Mouse (Mus musculus) cortical plate, adult 2 months (tissue): ENCODE data around the gene Dscam.

Experiments
- CTCF ChIP-seq: fragments of 200-500 bp; IDR thresholded peaks from 2 replicates; pipeline ENCODE4 v1.5.1; 2011; ENCODE audit warnings: mild to moderate bottlenecking, control low read depth, low read length; ENCODE audit not compliant: insufficient read depth; ENCODE audit errors: extremely low read depth
- POLR2A ChIP-seq: fragments of 200-500 bp; IDR thresholded peaks from 2 replicates; pipeline ENCODE4 v1.6.1; 2011; ENCODE audit warnings: mild to moderate bottlenecking, low read length, control low read depth; ENCODE audit not compliant: insufficient read depth; ENCODE audit errors: extremely low read depth

- TF ChIP-seq POLR2A (no peak), CTCF (no peak)
These were observed 324.4 kb downstream of the Dscam start for GRCm38 (mm10) chr16:96846113-96846512.
